Mouse (Mus musculus) midbrain, embryonic 14.5 days (tissue): ENCODE data around the gene Lrig3. TPM values are rescaled to one million over a fixed set of nuclear protein-coding genes. Genes with fewer than 3 reads are reported as not detected.
A peak's percentile ranks its signal among the peaks of the same experiment; 100 is the strongest.

Experiments
- ATAC-seq: fragments of 200-750 bp; cut with Nextera tagmentation; 2 replicates; pipeline ENCODE4 v1.8.0; 2017; ENCODE audit warnings: moderate number of reproducible peaks, moderate library complexity; ENCODE audit not compliant: low FRiP score, low TSS enrichment
- DNase-seq: peaks from one replicate; pipeline ENCODE4 v3.0.0-alpha.2; 2015
- H3K27ac ChIP-seq: fragments of 300-500 bp; sonication (generic); replicated peaks from 2 replicates; pipeline ENCODE4 v1.5.1; 2014; ENCODE audit warnings: mild to moderate bottlenecking, low read depth, low read length, moderate library complexity
- H3K27me3 ChIP-seq: fragments of 300-500 bp; sonication (generic); 2 replicates; pipeline ENCODE4 v1.6.1; 2014; ENCODE audit warnings: low read length, control low read depth, mixed read lengths; ENCODE audit not compliant: control insufficient read depth, insufficient read depth
- H3K36me3 ChIP-seq: fragments of 300-500 bp; sonication (generic); 2 replicates; pipeline ENCODE4 v1.6.1; 2014; ENCODE audit warnings: low read length, control low read depth; ENCODE audit not compliant: control insufficient read depth, insufficient read depth
- H3K4me1 ChIP-seq: fragments of 300-500 bp; sonication (generic); 2 replicates; pipeline ENCODE4 v1.6.1; 2014; ENCODE audit warnings: mild to moderate bottlenecking, antibody characterized with exemption, low read length, control low read depth; ENCODE audit not compliant: control insufficient read depth, insufficient read depth
- H3K4me2 ChIP-seq: fragments of 300-500 bp; sonication (generic); 2 replicates; pipeline ENCODE4 v1.6.1; 2014; ENCODE audit warnings: mild to moderate bottlenecking, low read length, moderate library complexity
- H3K4me3 ChIP-seq: fragments of 300-500 bp; sonication (generic); replicated peaks from 2 replicates; pipeline ENCODE4 v1.5.1; 2014; ENCODE audit warnings: low read depth, low read length
- H3K9ac ChIP-seq: fragments of 300-500 bp; sonication (generic); replicated peaks from 2 replicates; pipeline ENCODE4 v1.6.1; 2014; ENCODE audit warnings: mild to moderate bottlenecking, low read length, moderate library complexity
- H3K9me3 ChIP-seq: fragments of 300-500 bp; sonication (generic); 2 replicates; pipeline ENCODE4 v1.6.1; 2016; ENCODE audit warnings: low read length, control low read depth, mixed read lengths; ENCODE audit not compliant: control insufficient read depth
- WGBS: fragments of 180-500 bp; shearing (Covaris S2); extraction: QIAGEN DNeasy Blood & Tissue Kit; methylation state at CpG from one replicate; pipeline ENCODE4 v1.1.7; 2014; 5-methylcytosine and 5-hydroxymethylcytosine counted together
- polyA plus RNA-seq: library from polyadenylated mRNA; unstranded; fragments of >200 nt; fragmentation: Nextera tagmentation; extraction: Ambion mirVana; gene quantifications from 2 replicates; pipeline ENCODE4 v1.2.1, GENCODE M21; 2014

Gene Lrig3
- polyA plus RNA-seq, 1 experiment from 2014 or later, result 5.5 TPM

DNA sequence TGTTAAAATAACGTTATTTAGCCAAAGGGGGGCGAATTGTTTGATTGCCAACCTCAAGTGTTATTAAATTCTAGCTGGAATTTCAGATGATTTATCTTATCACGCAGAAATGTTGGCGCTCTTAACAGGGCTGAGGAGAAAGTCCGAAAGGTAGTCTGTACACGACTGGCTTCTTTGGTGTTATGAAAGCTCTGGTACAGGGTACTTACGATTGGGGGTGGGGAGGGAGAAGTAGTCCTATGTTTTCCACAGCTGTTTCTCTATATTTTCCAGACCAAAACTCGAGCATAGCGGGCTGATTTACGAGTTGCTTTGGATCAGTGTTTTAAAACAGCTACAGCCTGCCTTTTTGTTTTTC lies 3.1 kb downstream of the Lrig3 start:
- H3K4me2 ChIP-seq, result peak overlapping the region; percentile 99
- H3K4me1 ChIP-seq, result peaks cover 14% of the 10 kb centered on the region
- peaks cover 8% of the 10 kb centered on the region; the same call in 1 of the 2 replicates for H3K27me3 ChIP-seq
- no peaks in the 10 kb centered on the region for H3K36me3 ChIP-seq
- WGBS, result 23% methylated on average over 10 of the region's 10 CpGs
- DNase-seq, result peak; percentile 48
- no peak for ATAC-seq
- peak overlapping the region; percentile 74 for H3K4me3 ChIP-seq
- H3K27ac ChIP-seq, result peak overlapping the region; percentile 50; the same call in 1 of the 2 replicates
- peak overlapping the region; percentile 30; the same call in 1 of the 2 replicates for H3K9ac ChIP-seq
- H3K9me3 ChIP-seq, result no peaks in the 10 kb centered on the region

DNA sequence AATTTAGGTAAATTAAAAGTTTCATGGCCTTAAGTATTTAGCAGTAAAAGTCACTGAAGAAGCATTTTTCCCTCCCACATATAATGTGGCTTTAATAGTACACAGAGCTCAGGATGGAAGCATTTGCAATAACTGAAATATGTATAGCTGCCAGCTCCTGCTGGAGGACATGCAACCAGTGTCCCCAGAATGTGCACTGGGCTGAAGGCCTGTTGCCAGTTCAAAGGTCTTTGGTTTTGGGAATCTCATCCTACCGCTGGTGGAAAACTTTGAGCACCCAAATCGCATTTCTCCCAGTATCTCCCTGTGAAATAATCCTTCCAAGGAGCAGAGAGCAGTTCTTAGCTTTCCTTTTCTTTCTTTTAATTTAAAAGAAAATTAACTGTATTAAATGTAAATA lies 4.1 kb downstream of the Lrig3 start:
- no peaks in the 10 kb centered on the region for H3K9me3 ChIP-seq
- no peaks in the 10 kb centered on the region for H3K36me3 ChIP-seq
- DNase-seq (no peak), ATAC-seq (no peak)
- peaks cover 8% of the 10 kb centered on the region; the same call in 1 of the 2 replicates for H3K27me3 ChIP-seq
- peaks cover 14% of the 10 kb centered on the region for H3K4me1 ChIP-seq
- no peak overlapping the region for H3K9ac ChIP-seq
- H3K4me2 ChIP-seq, result no peak overlapping the region
- H3K4me3 ChIP-seq, result no peak overlapping the region
- WGBS, result 82% methylated on average over 2 of the region's 2 CpGs
- no peak overlapping the region for H3K27ac ChIP-seq

DNA sequence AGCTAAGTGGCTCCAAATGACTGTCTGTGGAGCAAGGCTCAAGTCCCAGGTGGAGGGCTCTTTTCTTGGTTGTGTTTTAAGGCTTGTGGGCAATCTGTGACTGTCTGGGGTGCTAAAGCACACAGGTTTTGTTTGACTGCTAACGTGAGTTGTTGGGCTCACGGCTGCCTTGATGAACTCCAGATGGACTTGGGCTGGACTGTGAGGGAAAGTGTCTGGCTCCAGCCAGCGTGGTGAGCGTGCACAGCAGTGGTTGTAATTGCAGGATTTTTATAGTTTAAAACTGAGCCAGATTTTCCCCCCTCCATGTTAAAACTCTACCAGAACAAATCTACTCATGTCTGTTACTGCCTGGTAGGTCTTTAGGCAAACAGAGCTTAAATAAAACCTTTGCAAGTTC lies 4.5 kb downstream of the Lrig3 start:
- Histone ChIP-seq H3K4me2 (no peak overlapping the region), H3K4me3 (no peak overlapping the region), H3K4me1 (peaks cover 14% of the 10 kb centered on the region), H3K27ac (no peak overlapping the region), H3K27me3 (peaks cover 8% of the 10 kb centered on the region; the same call in 1 of the 2 replicates), H3K9ac (no peak overlapping the region), H3K36me3 (no peaks in the 10 kb centered on the region), H3K9me3 (no peaks in the 10 kb centered on the region)
- DNase-seq, result no peak
- ATAC-seq, result no peak
- WGBS, result 68% methylated on average over 4 of the region's 4 CpGs

DNA sequence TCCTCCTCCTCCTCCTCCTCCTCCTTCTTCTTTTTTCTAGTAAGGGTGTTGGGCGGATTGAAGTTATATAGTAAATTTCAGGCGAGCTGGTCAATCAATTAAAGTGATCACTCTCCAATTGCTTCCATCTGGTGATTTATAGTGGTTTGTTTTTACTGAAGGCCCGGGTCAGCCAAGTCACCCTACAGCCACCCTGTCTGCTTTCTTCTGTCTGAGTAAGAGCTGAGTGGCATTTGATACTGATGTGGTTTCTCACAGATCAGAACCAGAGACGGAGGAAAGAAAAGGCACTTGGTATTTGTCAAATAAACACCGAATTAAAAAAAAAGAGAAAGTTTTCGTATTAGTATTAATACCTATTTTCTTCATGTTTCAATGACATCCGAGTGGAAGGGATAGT lies 7.8 kb downstream of the Lrig3 start:
- H3K9me3 ChIP-seq, result no peaks in the 10 kb centered on the region
- 93% methylated on average over 7 of the region's 7 CpGs for WGBS
- ATAC-seq, result no peak

DNA sequence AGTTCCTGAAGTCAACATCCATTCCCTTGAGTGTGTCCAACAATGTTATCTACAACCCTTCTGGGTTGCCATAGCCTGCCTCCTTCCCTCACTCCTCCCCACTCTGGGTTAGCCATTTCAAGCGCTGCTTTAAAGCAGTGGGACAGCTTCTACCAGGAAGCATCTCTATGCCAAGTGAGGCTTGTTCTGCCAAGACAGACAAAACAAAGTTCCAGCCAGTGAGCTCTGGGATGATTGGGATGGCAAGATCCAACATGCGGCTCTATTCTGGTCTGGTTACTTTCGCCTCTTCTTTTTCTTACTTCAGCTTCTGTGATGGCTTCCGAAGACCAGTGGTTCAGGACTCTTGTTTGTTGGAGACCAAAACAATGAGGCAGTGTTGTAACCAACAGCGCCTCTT lies 16.0 kb downstream of the Lrig3 start:
- 95% methylated on average over 5 of the region's 5 CpGs for WGBS
- ATAC-seq (no peak), DNase-seq (no peak)
- H3K4me3 ChIP-seq, result no peak overlapping the region
- H3K27me3 ChIP-seq, result no peaks in the 10 kb centered on the region
- no peaks in the 10 kb centered on the region for H3K4me1 ChIP-seq
- H3K27ac ChIP-seq, result no peak overlapping the region
- no peak overlapping the region for H3K4me2 ChIP-seq
- H3K36me3 ChIP-seq, result no peaks in the 10 kb centered on the region
- H3K9ac ChIP-seq, result no peak overlapping the region
- no peaks in the 10 kb centered on the region for H3K9me3 ChIP-seq

More for the DNA sequence above, 7.8 kb downstream of the Lrig3 start:
- no peak overlapping the region for H3K27ac ChIP-seq
- no peak overlapping the region for H3K4me3 ChIP-seq
- H3K9ac ChIP-seq, result no peak overlapping the region
- H3K4me1 ChIP-seq, result no peaks in the 10 kb centered on the region
- H3K27me3 ChIP-seq, result no peaks in the 10 kb centered on the region
- H3K36me3 ChIP-seq, result no peaks in the 10 kb centered on the region
- no peak for DNase-seq
- H3K4me2 ChIP-seq, result no peak overlapping the region

DNA sequence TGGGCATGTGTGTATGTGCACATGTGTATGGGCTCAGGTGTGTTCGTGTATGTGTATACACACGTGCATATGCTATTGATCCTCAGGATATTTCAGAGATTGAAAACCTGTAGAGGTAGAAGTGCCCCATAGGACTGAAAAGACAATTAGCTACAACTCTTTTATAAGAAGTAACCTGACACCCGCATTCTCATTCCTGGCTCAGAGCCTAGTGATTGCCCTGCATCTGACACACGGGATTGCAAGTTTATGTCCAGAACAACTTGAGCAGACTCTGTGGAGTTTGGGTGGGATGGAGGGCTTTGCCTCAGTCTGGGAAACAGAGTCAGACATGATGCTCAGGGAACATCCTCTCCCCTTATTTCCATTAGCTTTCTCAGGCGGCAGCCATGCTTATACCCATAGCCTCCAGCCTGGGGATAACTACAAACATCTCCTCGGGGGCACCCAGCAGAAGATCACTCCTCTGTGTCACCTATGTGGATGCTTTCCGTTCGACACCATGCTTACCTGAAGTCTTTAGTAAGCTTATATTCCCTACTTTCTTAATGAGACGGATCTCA lies 18.6 kb downstream of the Lrig3 start:
- WGBS, result 84% methylated on average over 9 of the region's 9 CpGs
- H3K27me3 ChIP-seq, result no peaks in the 10 kb centered on the region
- no peak overlapping the region for H3K9ac ChIP-seq
- H3K9me3 ChIP-seq, result no peaks in the 10 kb centered on the region
- H3K4me2 ChIP-seq, result no peak overlapping the region
- DNase-seq (no peak), ATAC-seq (no peak)
- no peaks in the 10 kb centered on the region for H3K4me1 ChIP-seq
- no peaks in the 10 kb centered on the region for H3K36me3 ChIP-seq
- no peak overlapping the region for H3K4me3 ChIP-seq
- no peak overlapping the region for H3K27ac ChIP-seq

DNA sequence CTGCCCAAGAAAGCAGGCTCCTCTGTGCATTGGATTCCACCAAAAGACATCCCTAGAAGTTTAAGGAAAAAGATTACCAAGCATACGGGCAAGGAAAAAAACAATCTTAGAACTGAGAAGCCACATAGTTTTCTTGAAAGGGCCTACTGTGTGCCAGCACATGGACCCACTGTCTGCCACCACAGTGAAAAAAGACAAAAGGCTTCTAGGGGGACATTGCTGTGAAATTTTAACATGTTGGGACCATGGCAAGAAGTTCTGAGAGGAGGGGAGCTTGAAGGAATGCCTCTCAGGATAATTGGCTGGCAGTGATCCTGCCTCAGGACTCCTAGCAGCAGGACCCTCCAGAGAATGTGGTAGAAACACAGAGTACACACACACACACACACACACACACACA lies 19.8 kb downstream of the Lrig3 start:
- H3K4me3 ChIP-seq, result no peak overlapping the region
- no peak for DNase-seq
- H3K4me2 ChIP-seq, result no peak overlapping the region
- no peaks in the 10 kb centered on the region for H3K9me3 ChIP-seq
- ATAC-seq, result no peak
- 96% methylated on average over 1 of the region's 1 CpGs for WGBS
- H3K27ac ChIP-seq, result no peak overlapping the region
- H3K4me1 ChIP-seq, result no peaks in the 10 kb centered on the region
- H3K9ac ChIP-seq, result no peak overlapping the region
- H3K27me3 ChIP-seq, result no peaks in the 10 kb centered on the region
- H3K36me3 ChIP-seq, result no peaks in the 10 kb centered on the region

DNA sequence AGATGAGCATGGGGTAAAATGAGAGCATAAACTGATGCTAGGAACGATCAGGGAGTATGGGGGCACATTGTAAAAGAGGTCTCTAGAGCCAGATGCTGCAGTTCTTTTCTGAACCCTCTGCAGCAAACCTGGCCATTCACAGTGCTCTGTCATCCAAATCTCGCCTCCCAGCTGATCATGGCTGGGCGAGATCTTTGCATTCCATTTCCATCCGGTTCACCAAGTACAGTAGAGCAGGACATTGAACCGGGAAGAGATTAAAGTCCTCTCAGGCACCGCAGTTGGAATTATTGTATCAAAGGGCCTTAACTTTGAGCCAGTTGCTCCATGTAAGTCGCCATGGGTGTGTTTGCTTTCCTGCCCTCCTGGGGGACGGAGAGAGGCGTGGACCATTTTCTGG lies 20.5 kb downstream of the Lrig3 start:
- WGBS, result 91% methylated on average over 9 of the region's 9 CpGs

DNA sequence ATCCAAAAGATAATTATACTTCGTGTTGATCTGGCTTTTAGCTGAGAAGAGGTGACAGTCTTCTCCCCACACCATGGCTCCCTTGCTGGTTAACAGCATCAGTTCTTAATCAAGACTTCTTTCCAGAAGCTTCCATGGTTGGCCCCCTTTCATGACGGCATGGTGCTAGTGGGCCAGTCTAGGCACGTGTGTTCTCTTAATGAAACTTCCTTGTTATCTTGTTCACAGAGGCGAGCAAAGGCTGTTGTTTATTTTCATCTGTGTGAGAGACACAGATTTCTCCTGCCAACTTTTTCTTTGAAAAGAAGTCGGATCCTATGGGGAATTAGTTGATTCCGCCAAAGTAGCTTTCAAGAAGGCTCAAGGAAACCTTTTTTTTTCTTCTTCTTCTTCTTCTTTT lies 21.3 kb downstream of the Lrig3 start:
- no peak for ATAC-seq
- Histone ChIP-seq H3K4me3 (no peak overlapping the region), H3K27me3 (no peaks in the 10 kb centered on the region), H3K4me1 (no peaks in the 10 kb centered on the region), H3K9me3 (no peaks in the 10 kb centered on the region), H3K27ac (no peak overlapping the region), H3K4me2 (no peak overlapping the region), H3K36me3 (no peaks in the 10 kb centered on the region), H3K9ac (no peak overlapping the region)
- 84% methylated on average over 6 of the region's 6 CpGs for WGBS
- DNase-seq, result no peak

More for the DNA sequence above, 20.5 kb downstream of the Lrig3 start:
- H3K9ac ChIP-seq, result no peak overlapping the region
- H3K27ac ChIP-seq, result no peak overlapping the region
- H3K9me3 ChIP-seq, result no peaks in the 10 kb centered on the region
- no peak overlapping the region for H3K4me2 ChIP-seq
- no peaks in the 10 kb centered on the region for H3K27me3 ChIP-seq
- ATAC-seq, result no peak
- no peaks in the 10 kb centered on the region for H3K4me1 ChIP-seq
- no peak for DNase-seq
- H3K36me3 ChIP-seq, result no peaks in the 10 kb centered on the region
- H3K4me3 ChIP-seq, result no peak overlapping the region
